Mouse (Mus musculus) heart, embryonic 13.5 days (tissue): ENCODE measurements around the gene Mpi. TPM values are rescaled to one million over a fixed set of nuclear protein-coding genes. Genes with fewer than 3 reads are reported as not detected.

Experiments
- ATAC-seq: fragments of 200-750 bp; cut with Nextera tagmentation; 2 replicates; pipeline ENCODE4 v1.8.0; 2017; ENCODE audit warnings: moderate TSS enrichment; ENCODE audit not compliant: insufficient number of reproducible peaks, low FRiP score, low TSS enrichment; ENCODE audit errors: extremely low read depth
- H3K27ac ChIP-seq: fragments of 300-500 bp; sonication (generic); replicated peaks from 2 replicates; pipeline ENCODE4 v1.5.1; 2015; ENCODE audit warnings: moderate library complexity, mild to moderate bottlenecking, inconsistent platforms
- H3K27me3 ChIP-seq: fragments of 300-500 bp; sonication (generic); replicated peaks from 2 replicates; pipeline ENCODE4 v1.6.1; 2015; ENCODE audit warnings: mild to moderate bottlenecking, inconsistent platforms
- H3K36me3 ChIP-seq: fragments of 300-500 bp; sonication (generic); 2 replicates; pipeline ENCODE4 v1.6.1; 2015; ENCODE audit warnings: mild to moderate bottlenecking, inconsistent platforms
- H3K4me1 ChIP-seq: fragments of 300-500 bp; sonication (generic); 2 replicates; pipeline ENCODE4 v1.6.1; 2015; ENCODE audit warnings: inconsistent platforms
- H3K4me2 ChIP-seq: fragments of 300-500 bp; sonication (generic); 2 replicates; pipeline ENCODE4 v1.6.1; 2015; ENCODE audit warnings: inconsistent platforms, mild to moderate bottlenecking, moderate library complexity
- H3K4me3 ChIP-seq: fragments of 300-500 bp; sonication (generic); 2 replicates; pipeline ENCODE4 v1.5.1; 2015; ENCODE audit warnings: moderate library complexity, mild to moderate bottlenecking, inconsistent platforms
- H3K9ac ChIP-seq: fragments of 300-500 bp; sonication (generic); 2 replicates; pipeline ENCODE4 v1.6.1; 2015; ENCODE audit warnings: inconsistent platforms, mild to moderate bottlenecking, moderate library complexity
- H3K9me3 ChIP-seq: fragments of 300-500 bp; sonication (generic); 2 replicates; pipeline ENCODE4 v1.6.1; 2016; ENCODE audit warnings: inconsistent platforms
- WGBS: fragments of 180-500 bp; shearing (Covaris S2); methylation state at CpG from one replicate; pipeline ENCODE4 v1.1.7; 2015; ENCODE audit warnings: mixed read lengths; 5-methylcytosine and 5-hydroxymethylcytosine counted together
- polyA plus RNA-seq: library from polyadenylated mRNA; unstranded; fragments of >200 nt; fragmentation: Nextera tagmentation; extraction: Ambion mirVana; gene quantifications from 2 replicates; pipeline ENCODE4 v1.2.1, GENCODE M21; 2015

The Mpi gene
- polyA plus RNA-seq, 1 experiment from 2014 or later, result 74.2 TPM

- Histone ChIP-seq H3K4me1 (peaks cover 28% of the 10 kb centered on the region), H3K27ac (peak within 1 kb of the TSS; percentile 89), H3K27me3 (no peaks in the 10 kb centered on the region; the same call in 1 of the 2 replicates), H3K4me3 (peak within 1 kb of the TSS; percentile 80), H3K4me2 (peak within 1 kb of the TSS; percentile 94), H3K9me3 (no peaks in the 10 kb centered on the region), H3K9ac (peak within 1 kb of the TSS; percentile 92), H3K36me3 (peaks cover 66% of the 10 kb centered on the region)
- peak; percentile 70 for ATAC-seq
- under 1% methylated on average over 58 of the region's 58 CpGs for WGBS
These were observed 36.9 kb upstream of the Mpi start, which contains the start of gene Ulk3 for GRCm38 (mm10) chr9:57589224-57590126. Gene Ulk3, plus strand, starts transcription at chr9:57589452.

GRCm38 (mm10) chr9:57584991-57585390 is 32.4 kb upstream of the Mpi start:
- no peak overlapping the region for H3K27ac ChIP-seq
- ATAC-seq, result no peak

GRCm38 (mm10) chr9:57577144-57577849 is 24.7 kb upstream of the Mpi start:
- ATAC-seq, result no peak
- WGBS, result 65% methylated on average over 6 of the region's 6 CpGs

More at GRCm38 (mm10) chr9:57584991-57585390, 32.4 kb upstream of the Mpi start:
- Histone ChIP-seq H3K9me3 (no peaks in the 10 kb centered on the region), H3K4me3 (no peak overlapping the region), H3K36me3 (peaks cover 80% of the 10 kb centered on the region), H3K9ac (no peak overlapping the region), H3K4me2 (no peak overlapping the region), H3K4me1 (peaks cover 13% of the 10 kb centered on the region), H3K27me3 (no peaks in the 10 kb centered on the region)
- WGBS, result 74% methylated on average over 3 of the region's 3 CpGs

GRCm38 (mm10) chr9:57575577-57575976 is 23.0 kb upstream of the Mpi start:
- Histone ChIP-seq H3K36me3 (peaks cover 52% of the 10 kb centered on the region), H3K27ac (no peak overlapping the region), H3K4me2 (no peak overlapping the region), H3K27me3 (no peaks in the 10 kb centered on the region), H3K4me1 (peaks cover 2% of the 10 kb centered on the region; the same call in 1 of the 2 replicates), H3K4me3 (no peak overlapping the region), H3K9me3 (no peaks in the 10 kb centered on the region), H3K9ac (no peak overlapping the region)
- 50% methylated on average over 3 of the region's 3 CpGs for WGBS
- ATAC-seq, result no peak

More at GRCm38 (mm10) chr9:57577144-57577849, 24.7 kb upstream of the Mpi start:
- Histone ChIP-seq H3K4me1 (peaks cover 2% of the 10 kb centered on the region; the same call in 1 of the 2 replicates), H3K9me3 (no peaks in the 10 kb centered on the region), H3K27ac (no peak overlapping the region), H3K36me3 (peaks cover 55% of the 10 kb centered on the region), H3K4me2 (no peak overlapping the region), H3K9ac (no peak overlapping the region), H3K27me3 (no peaks in the 10 kb centered on the region), H3K4me3 (no peak overlapping the region)

GRCm38 (mm10) chr9:57574397-57574796 is 21.8 kb upstream of the Mpi start:
- Histone ChIP-seq H3K36me3 (peaks cover 52% of the 10 kb centered on the region), H3K27me3 (no peaks in the 10 kb centered on the region), H3K4me3 (no peak overlapping the region), H3K27ac (no peak overlapping the region), H3K4me1 (peaks cover 2% of the 10 kb centered on the region; the same call in 1 of the 2 replicates), H3K4me2 (no peak overlapping the region), H3K9me3 (no peaks in the 10 kb centered on the region), H3K9ac (no peak overlapping the region)
- no peak for ATAC-seq

GRCm38 (mm10) chr9:57568500-57568899 is 15.9 kb upstream of the Mpi start:
- H3K9me3 ChIP-seq, result no peaks in the 10 kb centered on the region
- no peaks in the 10 kb centered on the region for H3K27me3 ChIP-seq
- no peak overlapping the region for H3K4me3 ChIP-seq
- no peak overlapping the region for H3K4me2 ChIP-seq
- peaks cover 43% of the 10 kb centered on the region for H3K36me3 ChIP-seq
- H3K4me1 ChIP-seq, result peaks cover 21% of the 10 kb centered on the region
- no peak overlapping the region for H3K9ac ChIP-seq
- WGBS, result 73% methylated on average over 6 of the region's 6 CpGs
- peak overlapping the region; percentile 53 for H3K27ac ChIP-seq
- no peak for ATAC-seq

- 53% methylated on average over 8 of the region's 8 CpGs for WGBS
- no peak for ATAC-seq
- no peak overlapping the region for H3K4me2 ChIP-seq
These were observed 14.3 kb upstream of the Mpi start for GRCm38 (mm10) chr9:57566846-57567245.

GRCm38 (mm10) chr9:57565741-57566221 is 13.2 kb upstream of the Mpi start:
- H3K4me1 ChIP-seq, result peaks cover 44% of the 10 kb centered on the region
- ATAC-seq, result no peak
- peak overlapping the region; percentile 62 for H3K9ac ChIP-seq
- H3K4me2 ChIP-seq, result peak overlapping the region; percentile 27
- H3K9me3 ChIP-seq, result no peaks in the 10 kb centered on the region
- 0 out of 2 replicates have a peak overlapping the region, but pooled peaks have one; percentile 14 for H3K27ac ChIP-seq
- WGBS, result 32% methylated on average over 10 of the region's 10 CpGs
- no peak overlapping the region for H3K4me3 ChIP-seq
- no peaks in the 10 kb centered on the region for H3K27me3 ChIP-seq
- H3K36me3 ChIP-seq, result peaks cover 28% of the 10 kb centered on the region

More at GRCm38 (mm10) chr9:57566846-57567245, 14.3 kb upstream of the Mpi start:
- Histone ChIP-seq H3K4me3 (no peak overlapping the region), H3K9me3 (no peaks in the 10 kb centered on the region), H3K27ac (no peak overlapping the region), H3K9ac (no peak overlapping the region), H3K27me3 (no peaks in the 10 kb centered on the region), H3K36me3 (peaks cover 37% of the 10 kb centered on the region), H3K4me1 (peaks cover 37% of the 10 kb centered on the region)

GRCm38 (mm10) chr9:57564609-57565008 is 12.0 kb upstream of the Mpi start:
- WGBS, result 87% methylated on average over 6 of the region's 6 CpGs
- H3K27me3 ChIP-seq, result no peaks in the 10 kb centered on the region
- no peak overlapping the region for H3K4me3 ChIP-seq
- no peak for ATAC-seq
- H3K4me2 ChIP-seq, result no peak overlapping the region
- H3K9ac ChIP-seq, result no peak overlapping the region
- no peak overlapping the region for H3K27ac ChIP-seq
- H3K36me3 ChIP-seq, result peaks cover 16% of the 10 kb centered on the region
- no peaks in the 10 kb centered on the region for H3K9me3 ChIP-seq
- peaks cover 49% of the 10 kb centered on the region for H3K4me1 ChIP-seq

GRCm38 (mm10) chr9:57562896-57563372 is 10.4 kb upstream of the Mpi start:
- H3K4me3 ChIP-seq, result no peak overlapping the region
- H3K9ac ChIP-seq, result peak overlapping the region; percentile 65
- no peaks in the 10 kb centered on the region for H3K9me3 ChIP-seq
- H3K27me3 ChIP-seq, result no peaks in the 10 kb centered on the region
- peaks cover 49% of the 10 kb centered on the region for H3K4me1 ChIP-seq
- no peak for ATAC-seq
- no peaks in the 10 kb centered on the region for H3K36me3 ChIP-seq
- H3K27ac ChIP-seq, result peak overlapping the region; percentile 61
- WGBS, result 52% methylated on average over 4 of the region's 4 CpGs
- H3K4me2 ChIP-seq, result peak overlapping the region; percentile 94

GRCm38 (mm10) chr9:57561711-57562099 is 9.1 kb upstream of the Mpi start:
- Histone ChIP-seq H3K4me2 (peak overlapping the region; percentile 94), H3K27me3 (no peaks in the 10 kb centered on the region), H3K9me3 (no peaks in the 10 kb centered on the region), H3K4me3 (peak overlapping the region; percentile 80), H3K9ac (peak overlapping the region; percentile 88), H3K36me3 (no peaks in the 10 kb centered on the region), H3K27ac (0 out of 2 replicates have a peak overlapping the region, but pooled peaks have one; percentile 15), H3K4me1 (peaks cover 45% of the 10 kb centered on the region)
- 79% methylated on average over 13 of the region's 13 CpGs for WGBS
- ATAC-seq, result no peak
